Mouse (Mus musculus) CD4-positive, CD25-positive, alpha-beta regulatory T cell, adult 2 months (primary cell): ENCODE results near the gene Mtmr4.
A peak's percentile ranks its signal among the peaks of the same experiment; 100 is the strongest.

Experiments
- DNase-seq: peaks from one replicate; pipeline ENCODE4 v3.0.0-alpha.2; 2012; ENCODE audit warnings: low read depth, low spot score

The Mtmr4 gene

GRCm38 (mm10) chr11:87591526-87592353 lies at the start of gene Mtmr4:
Gene Mtmr4 (plus strand): TSS chr11:87592162.
- DNase-seq = peak; percentile 99

- DNase-seq = no peak
These were observed 49.7 kb upstream of the Mtmr4 start for GRCm38 (mm10) chr11:87542285-87542684.

- no peak for DNase-seq
These were observed 49.1 kb upstream of the Mtmr4 start for GRCm38 (mm10) chr11:87542906-87543305.

- no peak for DNase-seq
These were observed 38.6 kb upstream of the Mtmr4 start for GRCm38 (mm10) chr11:87553342-87553741.

- no peak for DNase-seq
These were observed 37.6 kb upstream of the Mtmr4 start for GRCm38 (mm10) chr11:87554386-87554785.

- no peak for DNase-seq
These were observed 36.8 kb upstream of the Mtmr4 start for GRCm38 (mm10) chr11:87555106-87555703.

- DNase-seq = no peak
These were observed 30.8 kb upstream of the Mtmr4 start for GRCm38 (mm10) chr11:87561208-87561607.

- no peak for DNase-seq
These were observed 25.5 kb upstream of the Mtmr4 start, which contains the start of gene Gm11492 for GRCm38 (mm10) chr11:87566501-87566900. Gene Gm11492 (plus strand): TSS chr11:87566653.

GRCm38 (mm10) chr11:87568255-87568953 lies 23.6 kb upstream of the Mtmr4 start, which contains the start of gene Sept4:
Gene Sept4 (plus strand): TSS chr11:87568903.
- DNase-seq = no peak

- no peak for DNase-seq
These were observed 21.2 kb upstream of the Mtmr4 start for GRCm38 (mm10) chr11:87570743-87571142.

- DNase-seq = no peak
These were observed 20.5 kb upstream of the Mtmr4 start for GRCm38 (mm10) chr11:87571361-87571950.

GRCm38 (mm10) chr11:87573751-87574150 lies 18.2 kb upstream of the Mtmr4 start:
- DNase-seq = no peak

- no peak for DNase-seq
These were observed 17.3 kb upstream of the Mtmr4 start for GRCm38 (mm10) chr11:87574520-87575180.

GRCm38 (mm10) chr11:87577601-87578248 lies 14.2 kb upstream of the Mtmr4 start:
- no peak for DNase-seq

GRCm38 (mm10) chr11:87578249-87578962 lies 13.6 kb upstream of the Mtmr4 start:
- DNase-seq = peak; percentile 72

GRCm38 (mm10) chr11:87578963-87579601 lies 12.9 kb upstream of the Mtmr4 start:
- peak; percentile 31 for DNase-seq

GRCm38 (mm10) chr11:87579713-87580112 lies 12.2 kb upstream of the Mtmr4 start:
- no peak for DNase-seq

- DNase-seq = no peak
These were observed 11.3 kb upstream of the Mtmr4 start for GRCm38 (mm10) chr11:87580543-87581085.

GRCm38 (mm10) chr11:87581161-87581865 lies 10.6 kb upstream of the Mtmr4 start:
- DNase-seq = no peak
